Mouse (Mus musculus): ENCODE measurements around the gene Atad1. TPM values are rescaled to one million over a fixed set of nuclear protein-coding genes. Genes with fewer than 3 reads are reported as not detected.
"Not testable (repeated sequence)": the region's sequence is repeated elsewhere in the genome, so short reads cannot be mapped to it uniquely, and the experiment has no call there.

Atad1 gene
- total RNA-seq, 2 experiments from 2014 or later: 66.0 to 88.3 TPM

- no peak for DNase-seq
Observed at GRCm38 (mm10) chr19:32680894-32681293, 58.7 kb downstream of the Atad1 start.

GRCm38 (mm10) chr19:32675766-32676165 lies 63.8 kb downstream of the Atad1 start:
- DNase-seq: no peak

GRCm38 (mm10) chr19:32667830-32668229 lies 71.8 kb downstream of the Atad1 start:
- not testable (repeated sequence) for DNase-seq

GRCm38 (mm10) chr19:32665243-32665642 lies 74.3 kb downstream of the Atad1 start:
- no peak for DNase-seq

- no peak for DNase-seq
Observed at GRCm38 (mm10) chr19:32662936-32663335, 76.7 kb downstream of the Atad1 start.

- no peak for DNase-seq
Observed at GRCm38 (mm10) chr19:32659346-32659745, 80.2 kb downstream of the Atad1 start.

GRCm38 (mm10) chr19:32653630-32654362 lies 85.8 kb downstream of the Atad1 start:
- peak; percentile 5 to 9 for DNase-seq

- peak in 1 of 2 experiments; percentile 12 for DNase-seq
Observed at GRCm38 (mm10) chr19:32653122-32653521, 86.5 kb downstream of the Atad1 start.

- no peak for DNase-seq
Observed at GRCm38 (mm10) chr19:32651046-32651445, 88.5 kb downstream of the Atad1 start.

GRCm38 (mm10) chr19:32648019-32648571 lies 91.5 kb downstream of the Atad1 start:
- DNase-seq: peak; percentile 5 to 19

GRCm38 (mm10) chr19:32646382-32646781 lies 93.2 kb downstream of the Atad1 start:
- DNase-seq: no peak

GRCm38 (mm10) chr19:32645939-32646338 lies 93.6 kb downstream of the Atad1 start:
- no peak for DNase-seq

- DNase-seq: no peak
Observed at GRCm38 (mm10) chr19:32643642-32644041, 95.9 kb downstream of the Atad1 start.

- no peak for DNase-seq
Observed at GRCm38 (mm10) chr19:32641995-32642394, 97.6 kb downstream of the Atad1 start.

- DNase-seq: no peak
Observed at GRCm38 (mm10) chr19:32641535-32641934, 98.1 kb downstream of the Atad1 start.

GRCm38 (mm10) chr19:32638276-32638903 lies 101.2 kb downstream of the Atad1 start:
- no peak for DNase-seq

GRCm38 (mm10) chr19:32637357-32638275 lies 102.0 kb downstream of the Atad1 start:
- DNase-seq: peak; percentile 21 to 25

GRCm38 (mm10) chr19:32634916-32635315 lies 104.7 kb downstream of the Atad1 start:
- no peak for DNase-seq

GRCm38 (mm10) chr19:32628572-32629132 lies 110.9 kb downstream of the Atad1 start:
- no peak for DNase-seq

- no peak for DNase-seq
Observed at GRCm38 (mm10) chr19:32627631-32628030, 112.0 kb downstream of the Atad1 start.

- peak in 1 of 2 experiments; percentile 31 for DNase-seq
Observed at GRCm38 (mm10) chr19:32626768-32627331, 112.7 kb downstream of the Atad1 start.

- no peak for DNase-seq
Observed at GRCm38 (mm10) chr19:32622142-32622541, 117.4 kb downstream of the Atad1 start.

All from adrenal gland, postnatal 36 days (tissue).